11 mouse cellular contexts compared by ENCODE assay signal in the genomic region with DNA sequence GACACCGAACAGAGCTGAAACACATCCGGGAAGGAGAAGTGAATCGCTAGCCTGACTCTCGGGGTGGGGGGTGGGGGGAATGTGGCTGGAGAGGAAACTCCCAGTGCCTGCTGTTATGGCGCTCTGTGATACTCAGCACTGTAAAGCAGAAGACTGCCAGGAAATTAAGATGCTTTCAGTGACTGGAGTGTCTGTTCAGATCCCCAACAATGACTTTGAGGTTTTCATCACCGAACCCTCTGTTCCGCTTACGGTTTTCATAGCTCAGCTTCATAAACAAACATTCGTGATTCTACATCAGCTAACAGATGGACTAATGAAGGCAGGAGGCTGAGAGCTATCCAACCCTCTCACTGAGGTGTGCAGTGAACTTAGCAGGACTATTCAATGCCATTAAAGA. TPM values are rescaled to one million over a fixed set of nuclear protein-coding genes. Genes with fewer than 3 reads are reported as not detected.
DNase-seq lines count a peak whose midpoint lies in the region; ATAC-seq and TF ChIP-seq lines count a peak whose summit lies in the region.
"Had no signal": no experiment of that assay in that cellular context is flagged by ENCODE, and none has a peak within 500 bp of the region (broad histone marks: within the 10 kb centered on the region; RNA-seq: fewer than 3 reads in every experiment).

No protein-coding gene starts in this region.

- WGBS in liver, adult 2 months, result 58% methylated on average over 9 of the region's 9 CpGs
- WGBS in intestine, embryonic 14.5 days, result 48% methylated on average over 9 of the region's 9 CpGs
- WGBS in stomach, embryonic 15.5 days, result 46% methylated on average over 9 of the region's 9 CpGs

- no peaks in the 10 kb centered on the region for H3K79me2 ChIP-seq in liver, adult 2 months (ENCODE audit: control insufficient read depth, insufficient read depth, low read length)

- H3K4me3 ChIP-seq in liver, adult 2 months (ENCODE audit: insufficient read depth, low read depth, low read length), result peak overlapping the region; percentile 1; the same call in 1 of the 2 replicates
- H3K4me3 ChIP-seq in intestine, embryonic 14.5 days (ENCODE audit: low read depth, low read length), result no peak overlapping the region
- no peak overlapping the region for H3K4me3 ChIP-seq in stomach, embryonic 15.5 days (replicated peaks)
- H3K4me3 ChIP-seq: limb, embryonic 15.5 days had no signal

- TF ChIP-seq CTCF in liver, adult 2 months (IDR thresholded peaks at IDR 0.05; ENCODE audit: low read depth, low read length), result no peak

- no peak for DNase-seq in frontal cortex, postnatal 36 days (ENCODE audit: low spot score in 2 of 2)
- DNase-seq in liver, adult 2 months (ENCODE audit: extremely low read depth, low read depth, low spot score), result no peak
- DNase-seq in liver, result no peak
- DNase-seq in intestine, embryonic 14.5 days (ENCODE audit: low spot score), result no peak
- DNase-seq in adrenal gland, adult (ENCODE audit: inconsistent age in 2 of 2, low spot score in 1 of 2), result no peak
- no peak for DNase-seq in right cerebral cortex, postnatal 10 days (ENCODE audit: low spot score in 2 of 2)
- DNase-seq: kidney, postnatal 10 days; retina, postnatal 1 day had no signal

- no peaks in the 10 kb centered on the region for H3K36me3 ChIP-seq in liver, adult 2 months (ENCODE audit: control insufficient read depth, insufficient read depth, low read length)
- no peaks in the 10 kb centered on the region for H3K36me3 ChIP-seq in intestine, embryonic 14.5 days (ENCODE audit: control insufficient read depth, insufficient read depth, low read length)
- no peaks in the 10 kb centered on the region for H3K36me3 ChIP-seq in stomach, embryonic 15.5 days
- H3K36me3 ChIP-seq: limb, embryonic 15.5 days had no signal

- peaks cover 2% of the 10 kb centered on the region; the same call in 1 of the 2 replicates for H3K4me1 ChIP-seq in liver, adult 2 months (ENCODE audit: control insufficient read depth, insufficient read depth, low read length)
- H3K4me1 ChIP-seq in intestine, embryonic 14.5 days (replicated peaks; ENCODE audit: control insufficient read depth, insufficient read depth, low read length), result no peaks in the 10 kb centered on the region
- H3K4me1 ChIP-seq in stomach, embryonic 15.5 days, result no peaks in the 10 kb centered on the region
- H3K4me1 ChIP-seq: limb, embryonic 15.5 days had no signal

- H3K9ac ChIP-seq in liver, adult 2 months (ENCODE audit: low read depth, low read length), result no peak overlapping the region
- no peak overlapping the region for H3K9ac ChIP-seq in intestine, embryonic 14.5 days (ENCODE audit: low read length)
- no peak overlapping the region for H3K9ac ChIP-seq in stomach, embryonic 15.5 days
- H3K9ac ChIP-seq: limb, embryonic 15.5 days had no signal

- no peak overlapping the region for H3K27ac ChIP-seq in liver, adult 2 months (replicated peaks; ENCODE audit: insufficient read depth, low read depth, low read length)
- no peak overlapping the region for H3K27ac ChIP-seq in intestine, embryonic 14.5 days (ENCODE audit: low read depth)
- no peak overlapping the region for H3K27ac ChIP-seq in stomach, embryonic 15.5 days
- H3K27ac ChIP-seq: limb, embryonic 15.5 days had no signal

- peak; percentile 35; the same call in 1 of the 2 replicates for ATAC-seq in frontal cortex, adult (ENCODE audit: low TSS enrichment)
- no peak for ATAC-seq in intestine, embryonic 14.5 days (replicated peaks; ENCODE audit: low FRiP score, low TSS enrichment, low read depth)
- 0 out of 2 replicates have a peak, but pooled peaks have one; percentile 43 for ATAC-seq in stomach, embryonic 15.5 days (ENCODE audit: insufficient read depth, low FRiP score, low read depth)

- no peaks in the 10 kb centered on the region for H3K9me3 ChIP-seq in intestine, embryonic 14.5 days (ENCODE audit: control insufficient read depth, low read length)
- no peaks in the 10 kb centered on the region for H3K9me3 ChIP-seq in stomach, embryonic 15.5 days
- H3K9me3 ChIP-seq: limb, embryonic 15.5 days had no signal

- H3K27me3 ChIP-seq in liver, adult 2 months (ENCODE audit: control insufficient read depth, insufficient read depth, low read length), result 0 out of 2 replicates have a peak, but pooled peaks cover 2% of the 10 kb centered on the region
- no peaks in the 10 kb centered on the region for H3K27me3 ChIP-seq in intestine, embryonic 14.5 days (replicated peaks; ENCODE audit: control insufficient read depth, insufficient read depth, low read length)
- H3K27me3 ChIP-seq in stomach, embryonic 15.5 days (replicated peaks), result no peaks in the 10 kb centered on the region
- H3K27me3 ChIP-seq: limb, embryonic 15.5 days had no signal

- H3K4me2 ChIP-seq in intestine, embryonic 14.5 days (ENCODE audit: low read length), result peak overlapping the region; percentile 16; the same call in 1 of the 2 replicates
- H3K4me2 ChIP-seq in stomach, embryonic 15.5 days, result 0 out of 2 replicates have a peak overlapping the region, but pooled peaks have one; percentile 13
- H3K4me2 ChIP-seq: limb, embryonic 15.5 days had no signal

- TF ChIP-seq POLR2A in liver, adult 2 months (IDR thresholded peaks at IDR 0.05; ENCODE audit: extremely low read depth, insufficient read depth, low read length), result no peak

RNA-seq across cellular contexts. Expression of gene Rgs7bp, which starts 7.4 kb away (rescaled TPM):
- total RNA-seq in liver, adult 2 months (2014; rRNA removed), result 0.46 and 0.47 TPM in 2 replicates
- 0.05 and 0.12 TPM in 2 replicates for polyA plus RNA-seq in liver, adult 2 months (2012; rRNA removed)
- polyA plus RNA-seq in intestine, embryonic 14.5 days (2014; fragmentation: Nextera tagmentation; extraction: Ambion mirVana), result 2.2 and 2.7 TPM in 2 replicates
- 1.8 and 1.9 TPM in 2 replicates for polyA plus RNA-seq in stomach, embryonic 15.5 days (2015; fragmentation: Nextera tagmentation; extraction: Ambion mirVana)

RNA-seq across cellular contexts. Expression of gene 4933425L06Rik, which starts 34.5 kb away (rescaled TPM):
- not detected in 2 replicates for total RNA-seq in liver, adult 2 months (2014; rRNA removed)
- polyA plus RNA-seq in liver, adult 2 months (2012; rRNA removed), result not detected in 2 replicates
- polyA plus RNA-seq in intestine, embryonic 14.5 days (2014; fragmentation: Nextera tagmentation; extraction: Ambion mirVana), result not detected in 2 replicates
- not detected in 2 replicates for polyA plus RNA-seq in stomach, embryonic 15.5 days (2015; fragmentation: Nextera tagmentation; extraction: Ambion mirVana)
- polyA plus RNA-seq: limb, embryonic 15.5 days had no signal
